Mouse (Mus musculus) lung, adult 2 months (tissue): Measurements from ENCODE around the gene Clec16a.

Source experiments
- CTCF ChIP-seq: fragments of 200-500 bp; IDR thresholded peaks from 2 replicates; pipeline ENCODE4 v1.5.1; 2011; ENCODE audit warnings: mild to moderate bottlenecking, low read length, control low read depth; ENCODE audit not compliant: insufficient read depth
- POLR2A ChIP-seq: fragments of 200-500 bp; IDR thresholded peaks from 2 replicates; pipeline ENCODE4 v1.6.1; 2011; ENCODE audit warnings: low read depth, mild to moderate bottlenecking, control low read depth, low read length, borderline replicate concordance; ENCODE audit errors: extremely low read depth

GRCm38 (mm10) chr16:10788271-10788670 lies 243.1 kb downstream of the Clec16a start, which contains the start of gene Tnp2:
- no peak for TF ChIP-seq CTCF
- TF ChIP-seq POLR2A: no peak
